Mouse (Mus musculus) heart, embryonic 16.5 days (tissue): ENCODE results near the gene Cdk1. TPM values are rescaled to one million over a fixed set of nuclear protein-coding genes. Genes with fewer than 3 reads are reported as not detected.

Source experiments
- polyA plus RNA-seq: library from polyadenylated mRNA; unstranded; fragments of >200 nt; fragmentation: Nextera tagmentation; extraction: Ambion mirVana; gene quantifications from 2 replicates; pipeline ENCODE4 v1.2.1, GENCODE M21; 2015

Gene Cdk1
- polyA plus RNA-seq, 1 experiment from 2014 or later: 381 TPM

Other genes starting within 250 kb of the Cdk1 start
- gene Rhobtb1, start 201.5 kb downstream of the Cdk1 start, polyA plus RNA-seq: 29.4 and 32.6 TPM in 2 replicates
- gene A930033H14Rik, start 139.8 kb downstream of the Cdk1 start, polyA plus RNA-seq: 1.4 and 1.9 TPM in 2 replicates
- 33.2 and 34.2 TPM in 2 replicates for gene Ank3, start 45.8 kb upstream of the Cdk1 start, polyA plus RNA-seq